Mouse (Mus musculus) embryonic facial prominence, embryonic 13.5 days (tissue): Measurements from ENCODE around the gene Arrdc5. TPM values are rescaled to one million over a fixed set of nuclear protein-coding genes. Genes with fewer than 3 reads are reported as not detected.

ENCODE experiments used
- ATAC-seq: fragments of 200-750 bp; cut with Nextera tagmentation; 2 replicates; pipeline ENCODE4 v1.8.0; 2017; ENCODE audit warnings: low read depth; ENCODE audit not compliant: insufficient number of reproducible peaks, insufficient read depth, low FRiP score, low TSS enrichment
- H3K27ac ChIP-seq: fragments of 300-500 bp; sonication (generic); 2 replicates; pipeline ENCODE4 v1.5.1; 2015; ENCODE audit warnings: moderate library complexity, mild to moderate bottlenecking, inconsistent platforms
- H3K27me3 ChIP-seq: fragments of 300-500 bp; sonication (generic); 2 replicates; pipeline ENCODE4 v1.6.1; 2015; ENCODE audit warnings: mild to moderate bottlenecking, inconsistent platforms
- H3K36me3 ChIP-seq: fragments of 300-500 bp; sonication (generic); 2 replicates; pipeline ENCODE4 v1.6.1; 2015; ENCODE audit warnings: mild to moderate bottlenecking, inconsistent platforms
- H3K4me1 ChIP-seq: fragments of 300-500 bp; sonication (generic); 2 replicates; pipeline ENCODE4 v1.6.1; 2015; ENCODE audit warnings: inconsistent platforms
- H3K4me2 ChIP-seq: fragments of 300-500 bp; sonication (generic); 2 replicates; pipeline ENCODE4 v1.6.1; 2015; ENCODE audit warnings: moderate library complexity, mild to moderate bottlenecking, inconsistent platforms
- H3K4me3 ChIP-seq: fragments of 300-500 bp; sonication (generic); 2 replicates; pipeline ENCODE4 v1.5.1; 2015; ENCODE audit warnings: mild to moderate bottlenecking, inconsistent platforms
- H3K9ac ChIP-seq: fragments of 300-500 bp; sonication (generic); 2 replicates; pipeline ENCODE4 v1.6.1; 2015; ENCODE audit warnings: mild to moderate bottlenecking, inconsistent platforms
- H3K9me3 ChIP-seq: fragments of 300-500 bp; sonication (generic); 2 replicates; pipeline ENCODE4 v1.6.1; 2016; ENCODE audit warnings: inconsistent platforms
- WGBS: fragments of 180-500 bp; shearing (Covaris S2); methylation state at CpG from one replicate; pipeline ENCODE4 v1.1.7; 2015; ENCODE audit warnings: mixed read lengths; 5-methylcytosine and 5-hydroxymethylcytosine counted together
- polyA plus RNA-seq: library from polyadenylated mRNA; unstranded; fragments of >200 nt; fragmentation: Nextera tagmentation; extraction: Ambion mirVana; gene quantifications from 2 replicates; pipeline ENCODE4 v1.2.1, GENCODE M21; 2015

Gene Arrdc5
- polyA plus RNA-seq, 1 experiment from 2014 or later: not detected

GRCm38 (mm10) chr17:56275842-56276480, 24.1 kb downstream of the Arrdc5 start:
- Histone ChIP-seq H3K27ac (peak overlapping the region; percentile 92), H3K9me3 (no peaks in the 10 kb centered on the region), H3K9ac (peak overlapping the region; percentile 79), H3K27me3 (no peaks in the 10 kb centered on the region), H3K4me1 (peaks cover 29% of the 10 kb centered on the region), H3K36me3 (peaks cover 43% of the 10 kb centered on the region), H3K4me2 (peak overlapping the region; percentile 77), H3K4me3 (peak overlapping the region; percentile 59)
- WGBS: 21% methylated on average over 5 of the region's 5 CpGs
- no peak for ATAC-seq

- no peak for ATAC-seq
- peaks cover 36% of the 10 kb centered on the region for H3K36me3 ChIP-seq
- H3K4me2 ChIP-seq: no peak overlapping the region
- H3K4me3 ChIP-seq: no peak overlapping the region
- H3K4me1 ChIP-seq: peaks cover 26% of the 10 kb centered on the region
- no peaks in the 10 kb centered on the region for H3K27me3 ChIP-seq
- no peak overlapping the region for H3K9ac ChIP-seq
- 91% methylated on average over 5 of the region's 5 CpGs for WGBS
- H3K27ac ChIP-seq: no peak overlapping the region
- H3K9me3 ChIP-seq: no peaks in the 10 kb centered on the region
Measured at GRCm38 (mm10) chr17:56273986-56274385, 26.1 kb downstream of the Arrdc5 start.

DNA sequence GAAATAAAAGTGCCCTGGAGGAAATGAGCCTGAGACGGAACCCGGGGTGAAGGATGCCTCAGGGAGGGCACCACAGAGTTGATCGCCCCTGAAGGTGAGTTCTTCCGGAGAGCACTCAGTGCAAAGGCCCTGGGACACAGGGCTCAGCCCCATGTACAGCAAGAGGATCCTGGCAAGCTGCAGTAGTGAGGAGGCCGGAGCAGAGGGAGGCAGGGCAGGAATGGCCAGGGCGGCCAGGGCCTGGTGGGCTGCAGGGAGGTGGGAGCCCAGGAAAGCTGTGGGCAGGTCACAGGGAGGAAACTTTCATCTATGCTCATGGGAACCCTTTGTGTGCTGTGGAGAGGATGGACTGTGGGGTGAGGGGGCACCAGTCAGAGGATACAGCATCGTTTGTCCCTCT, 26.6 kb downstream of the Arrdc5 start:
- 77% methylated on average over 7 of the region's 7 CpGs for WGBS
- ATAC-seq: no peak
- H3K9ac ChIP-seq: peak overlapping the region; percentile 37

DNA sequence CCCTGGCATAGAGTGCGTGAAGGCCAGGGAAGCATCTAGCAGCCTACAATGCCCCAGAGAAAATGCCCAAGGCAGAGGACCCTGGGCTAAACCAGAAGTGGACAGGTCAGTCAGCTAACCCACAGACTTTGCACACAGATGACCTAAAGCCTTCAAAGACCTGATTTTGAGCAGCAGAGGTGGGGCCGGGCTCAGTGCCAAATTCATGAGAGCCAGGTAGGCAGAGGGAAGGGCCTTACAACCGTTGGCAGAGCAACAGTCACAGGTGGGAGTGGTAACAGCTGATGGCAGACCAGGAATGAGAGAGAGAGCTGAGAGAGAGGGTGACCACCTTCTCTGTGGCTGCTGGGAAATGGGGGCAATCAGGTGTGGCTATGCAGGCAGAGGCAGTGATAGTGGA, 27.4 kb downstream of the Arrdc5 start:
- no peaks in the 10 kb centered on the region for H3K27me3 ChIP-seq
- no peak for ATAC-seq
- no peak overlapping the region for H3K27ac ChIP-seq
- H3K36me3 ChIP-seq: peaks cover 29% of the 10 kb centered on the region; the same call in 1 of the 2 replicates
- no peak overlapping the region for H3K9ac ChIP-seq
- no peaks in the 10 kb centered on the region for H3K9me3 ChIP-seq
- H3K4me2 ChIP-seq: no peak overlapping the region
- H3K4me3 ChIP-seq: no peak overlapping the region
- 79% methylated on average over 3 of the region's 3 CpGs for WGBS
- H3K4me1 ChIP-seq: peaks cover 26% of the 10 kb centered on the region

More for the DNA sequence above, 26.6 kb downstream of the Arrdc5 start:
- Histone ChIP-seq H3K4me2 (no peak overlapping the region), H3K27ac (no peak overlapping the region), H3K4me1 (peaks cover 26% of the 10 kb centered on the region), H3K9me3 (no peaks in the 10 kb centered on the region), H3K36me3 (peaks cover 31% of the 10 kb centered on the region), H3K27me3 (no peaks in the 10 kb centered on the region), H3K4me3 (no peak overlapping the region)

DNA sequence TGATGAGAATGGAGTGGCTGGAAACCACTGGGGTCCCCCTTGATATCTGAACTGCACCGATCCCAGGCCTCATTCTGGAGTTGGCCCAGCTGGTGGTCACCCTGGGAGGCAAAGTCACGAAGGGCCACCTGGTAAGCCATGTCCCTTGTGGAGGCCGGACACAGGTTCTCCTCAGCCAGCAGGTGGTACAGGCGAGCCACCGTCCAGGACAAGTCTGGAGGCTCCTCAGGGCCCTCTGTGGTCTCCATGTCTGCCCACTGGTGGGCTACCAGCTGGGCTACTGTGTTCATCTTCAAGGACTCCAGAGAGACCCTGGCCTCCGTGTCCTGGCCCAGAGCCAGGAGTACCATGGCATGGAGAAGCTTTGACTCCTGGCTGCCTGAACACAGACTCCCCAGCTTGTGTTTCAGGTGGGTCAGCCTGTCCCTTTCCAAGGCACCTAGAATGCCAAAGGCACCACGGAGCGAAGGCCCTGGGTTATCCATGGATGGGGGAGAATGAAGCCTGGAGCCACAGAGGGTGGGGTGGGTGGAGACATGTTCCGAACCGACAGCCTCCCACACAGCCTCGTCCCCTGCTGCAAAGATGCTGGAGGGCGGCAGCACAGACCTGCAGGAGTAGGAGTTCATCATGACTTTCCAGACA, 28.4 kb downstream of the Arrdc5 start:
- Histone ChIP-seq H3K9me3 (no peaks in the 10 kb centered on the region), H3K4me3 (no peak overlapping the region), H3K4me2 (no peak overlapping the region), H3K36me3 (peaks cover 29% of the 10 kb centered on the region; the same call in 1 of the 2 replicates), H3K9ac (no peak overlapping the region), H3K4me1 (peaks cover 16% of the 10 kb centered on the region), H3K27me3 (no peaks in the 10 kb centered on the region), H3K27ac (no peak overlapping the region)
- no peak for ATAC-seq
- WGBS: 84% methylated on average over 12 of the region's 12 CpGs

- Histone ChIP-seq H3K4me3 (peak overlapping the region; percentile 43), H3K27ac (peak overlapping the region; percentile 82), H3K27me3 (no peaks in the 10 kb centered on the region), H3K9ac (peak overlapping the region; percentile 65; the same call in 1 of the 2 replicates), H3K9me3 (no peaks in the 10 kb centered on the region), H3K4me2 (peak overlapping the region; percentile 71), H3K36me3 (peaks cover 35% of the 10 kb centered on the region), H3K4me1 (peaks cover 10% of the 10 kb centered on the region)
- no peak for ATAC-seq
- 75% methylated on average over 3 of the region's 3 CpGs for WGBS
Measured at GRCm38 (mm10) chr17:56269741-56270140, 30.3 kb downstream of the Arrdc5 start.

- peak overlapping the region; percentile 82 for H3K27ac ChIP-seq
- H3K27me3 ChIP-seq: no peaks in the 10 kb centered on the region
- H3K9me3 ChIP-seq: no peaks in the 10 kb centered on the region
- 23% methylated on average over 12 of the region's 12 CpGs for WGBS
- H3K4me3 ChIP-seq: peak overlapping the region; percentile 43
- peak; percentile 70 for ATAC-seq
- H3K36me3 ChIP-seq: peaks cover 38% of the 10 kb centered on the region
- peak overlapping the region; percentile 71 for H3K4me2 ChIP-seq
- peaks cover 10% of the 10 kb centered on the region for H3K4me1 ChIP-seq
- H3K9ac ChIP-seq: peak overlapping the region; percentile 65
Measured at GRCm38 (mm10) chr17:56269153-56269630, 30.9 kb downstream of the Arrdc5 start.

DNA sequence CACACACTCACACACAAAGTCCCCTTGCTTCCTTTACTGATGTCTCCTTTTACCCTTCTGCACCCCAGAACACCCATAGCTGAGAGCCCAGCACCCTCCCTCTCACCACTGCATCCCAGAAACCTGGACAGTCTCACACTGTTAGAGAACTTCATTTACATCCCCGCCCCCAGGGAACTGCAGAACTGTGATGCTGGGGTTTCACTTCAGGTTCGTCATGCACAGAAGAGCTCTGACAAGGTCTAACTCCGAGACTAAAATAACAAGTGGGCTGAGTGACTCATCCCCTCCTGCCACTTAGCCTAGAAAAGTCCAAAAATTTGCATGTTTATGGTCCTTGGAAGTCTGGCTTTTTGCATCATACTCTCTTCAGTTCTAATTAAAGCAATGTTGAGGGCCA, 33.8 kb downstream of the Arrdc5 start:
- H3K27ac ChIP-seq: no peak overlapping the region
- no peaks in the 10 kb centered on the region for H3K27me3 ChIP-seq
- WGBS: 49% methylated on average over 3 of the region's 3 CpGs
- no peak overlapping the region for H3K4me2 ChIP-seq
- peaks cover 8% of the 10 kb centered on the region; the same call in 1 of the 2 replicates for H3K4me1 ChIP-seq
- H3K4me3 ChIP-seq: no peak overlapping the region
- no peak for ATAC-seq
- no peak overlapping the region for H3K9ac ChIP-seq
- H3K9me3 ChIP-seq: no peaks in the 10 kb centered on the region
- peaks cover 40% of the 10 kb centered on the region for H3K36me3 ChIP-seq

- no peak overlapping the region for H3K4me2 ChIP-seq
- H3K27me3 ChIP-seq: no peaks in the 10 kb centered on the region
- no peak overlapping the region for H3K9ac ChIP-seq
- peaks cover 12% of the 10 kb centered on the region; the same call in 1 of the 2 replicates for H3K4me1 ChIP-seq
- no peak overlapping the region for H3K27ac ChIP-seq
- no peaks in the 10 kb centered on the region for H3K9me3 ChIP-seq
- peaks cover 40% of the 10 kb centered on the region for H3K36me3 ChIP-seq
- H3K4me3 ChIP-seq: no peak overlapping the region
- no peak for ATAC-seq
- 92% methylated on average over 3 of the region's 3 CpGs for WGBS
Measured at GRCm38 (mm10) chr17:56265869-56266268, 34.2 kb downstream of the Arrdc5 start.

DNA sequence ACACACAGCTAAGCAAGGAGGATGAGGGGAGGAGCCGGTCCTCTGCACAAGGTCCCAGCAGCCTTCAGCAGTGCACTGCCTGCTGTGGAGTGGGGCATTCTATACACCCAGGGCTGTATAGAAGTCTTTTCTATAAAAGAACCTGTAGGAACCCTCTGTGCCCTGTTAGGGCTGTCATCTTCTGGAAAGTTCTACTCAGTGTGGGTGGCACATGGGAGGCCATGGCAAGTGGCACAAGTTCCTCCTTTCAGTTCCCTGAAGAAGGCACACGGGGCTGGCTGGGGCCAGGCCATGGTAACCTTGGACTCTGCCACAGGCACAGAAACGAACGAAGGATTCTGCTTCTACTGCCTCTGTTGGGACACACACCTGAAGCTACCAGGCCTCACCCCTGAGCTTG, 35.1 kb downstream of the Arrdc5 start:
- Histone ChIP-seq H3K4me2 (no peak overlapping the region), H3K4me1 (peaks cover 19% of the 10 kb centered on the region), H3K9me3 (no peaks in the 10 kb centered on the region), H3K27ac (no peak overlapping the region), H3K9ac (no peak overlapping the region), H3K36me3 (peaks cover 41% of the 10 kb centered on the region), H3K4me3 (no peak overlapping the region), H3K27me3 (no peaks in the 10 kb centered on the region)
- ATAC-seq: no peak
- 93% methylated on average over 4 of the region's 4 CpGs for WGBS

- Histone ChIP-seq H3K27ac (no peak overlapping the region), H3K36me3 (peaks cover 51% of the 10 kb centered on the region), H3K9ac (no peak overlapping the region), H3K4me1 (peaks cover 25% of the 10 kb centered on the region), H3K4me3 (no peak overlapping the region), H3K9me3 (no peaks in the 10 kb centered on the region), H3K4me2 (no peak overlapping the region), H3K27me3 (no peaks in the 10 kb centered on the region)
- 22% methylated on average over 8 of the region's 8 CpGs for WGBS
- no peak for ATAC-seq
Measured at GRCm38 (mm10) chr17:56264020-56264419, 36.1 kb downstream of the Arrdc5 start.

DNA sequence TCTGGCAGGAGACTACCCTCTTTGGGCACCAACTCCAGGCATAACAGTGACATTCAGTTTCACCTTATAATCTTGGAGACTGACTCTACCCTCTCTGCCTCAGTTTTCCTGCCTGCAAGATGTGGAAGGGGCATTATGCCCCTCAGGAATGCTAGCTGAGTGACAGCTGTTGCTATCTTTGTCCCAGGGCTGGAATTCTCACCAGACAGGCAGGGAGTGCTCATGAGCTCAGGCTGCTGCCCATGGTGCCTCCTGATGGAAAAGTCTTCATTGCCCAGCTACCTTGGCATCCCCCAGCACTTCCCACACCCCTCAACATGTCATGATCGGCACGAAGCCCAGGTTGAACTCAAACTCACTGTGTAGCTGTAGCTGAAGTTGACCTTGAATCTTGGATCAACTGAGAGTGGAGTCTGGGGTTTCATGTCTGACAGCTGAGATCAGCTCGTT, 37.4 kb downstream of the Arrdc5 start:
- H3K9ac ChIP-seq: no peak overlapping the region
- no peak overlapping the region for H3K4me3 ChIP-seq
- peaks cover 62% of the 10 kb centered on the region for H3K36me3 ChIP-seq
- no peak overlapping the region for H3K4me2 ChIP-seq
- 87% methylated on average over 3 of the region's 3 CpGs for WGBS
- 0 out of 2 replicates have a peak overlapping the region, but pooled peaks have one; percentile 34 for H3K27ac ChIP-seq
- peaks cover 38% of the 10 kb centered on the region for H3K4me1 ChIP-seq
- no peak for ATAC-seq
- H3K27me3 ChIP-seq: no peaks in the 10 kb centered on the region
- no peaks in the 10 kb centered on the region for H3K9me3 ChIP-seq
